Mouse (Mus musculus): ENCODE results near the gene Specc1. TPM values are rescaled to one million over a fixed set of nuclear protein-coding genes. Genes with fewer than 3 reads are reported as not detected.

The Specc1 gene
- polyA plus RNA-seq, 2 experiments, result 8.7 to 8.9 TPM

DNA sequence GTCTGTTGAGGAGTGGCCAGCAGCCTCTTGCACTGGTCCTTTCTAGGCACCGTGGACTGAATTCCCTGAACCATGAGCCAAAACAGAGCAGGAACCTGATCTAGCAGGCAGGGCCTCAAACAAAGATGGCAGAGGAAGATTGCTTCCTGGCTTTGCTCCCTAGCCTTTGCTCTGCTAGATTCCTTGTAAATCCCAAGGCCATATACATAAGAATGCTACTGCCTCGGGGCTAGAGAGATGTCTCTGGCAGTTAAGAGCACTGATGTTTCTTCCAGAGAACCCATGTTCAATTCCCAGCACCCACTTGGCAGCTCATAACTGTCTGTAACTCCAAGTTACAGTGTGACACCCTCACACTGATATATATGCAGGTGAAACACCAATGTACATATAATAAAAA, 83.6 kb downstream of the Specc1 start:
- no peaks in the 10 kb centered on the region for H3K9me3 ChIP-seq (ENCODE audit: control insufficient read depth, low read length)
- ATAC-seq (ENCODE audit: low FRiP score, low read depth), result no peak
- H3K4me1 ChIP-seq (ENCODE audit: control insufficient read depth, insufficient read depth, low read length), result no peaks in the 10 kb centered on the region
- H3K4me3 ChIP-seq (replicated peaks; ENCODE audit: low read length), result no peak overlapping the region
- TF ChIP-seq POLR2A (IDR thresholded peaks at IDR 0.05; ENCODE audit: borderline replicate concordance, extremely low read depth, insufficient read depth, insufficient read length), result no peak
- no peak overlapping the region for H3K9ac ChIP-seq (ENCODE audit: low read depth, low read length, severe bottlenecking)
- 73% methylated on average over 2 of the region's 2 CpGs for WGBS
- H3K27me3 ChIP-seq (ENCODE audit: control insufficient read depth, insufficient read depth, low read length), result no peaks in the 10 kb centered on the region
- DNase-seq (ENCODE audit: low spot score), result no peak
- no peak overlapping the region for H3K27ac ChIP-seq (replicated peaks; ENCODE audit: low read depth, low read length)
- H3K36me3 ChIP-seq (ENCODE audit: control insufficient read depth, insufficient read depth, low read length), result no peaks in the 10 kb centered on the region
- H3K4me2 ChIP-seq (replicated peaks; ENCODE audit: low read depth, low read length, severe bottlenecking), result no peak overlapping the region

DNA sequence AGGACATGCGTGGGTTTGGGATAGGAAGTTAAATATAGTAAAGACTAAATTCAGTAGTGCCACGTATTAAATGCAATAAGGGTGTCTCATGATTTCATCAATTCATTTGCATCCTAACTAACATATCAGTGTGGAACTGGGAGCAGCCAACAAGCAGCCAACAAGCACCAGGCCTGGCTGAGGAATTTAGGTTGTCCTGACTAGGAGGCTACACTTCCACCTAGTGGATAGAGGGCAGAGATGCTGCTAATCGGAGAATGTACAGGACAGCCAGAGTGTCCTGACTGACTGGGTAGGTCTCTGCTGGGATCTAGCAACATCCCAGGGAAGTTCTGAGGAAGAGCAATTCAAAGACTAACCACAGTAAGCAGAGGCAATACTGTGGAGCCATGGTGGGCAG, 88.1 kb downstream of the Specc1 start:
- 44% methylated on average over 3 of the region's 3 CpGs for WGBS
- Histone ChIP-seq H3K27me3 (ENCODE audit: control insufficient read depth, insufficient read depth, low read length) (no peaks in the 10 kb centered on the region), H3K36me3 (ENCODE audit: control insufficient read depth, insufficient read depth, low read length) (no peaks in the 10 kb centered on the region), H3K9me3 (ENCODE audit: control insufficient read depth, low read length) (no peaks in the 10 kb centered on the region), H3K4me1 (ENCODE audit: control insufficient read depth, insufficient read depth, low read length) (no peaks in the 10 kb centered on the region), H3K27ac (replicated peaks; ENCODE audit: low read depth, low read length) (no peak overlapping the region), H3K4me2 (replicated peaks; ENCODE audit: low read depth, low read length, severe bottlenecking) (no peak overlapping the region), H3K9ac (ENCODE audit: low read depth, low read length, severe bottlenecking) (no peak overlapping the region), H3K4me3 (replicated peaks; ENCODE audit: low read length) (no peak overlapping the region)
- no peak for ATAC-seq (ENCODE audit: low FRiP score, low read depth)
- TF ChIP-seq POLR2A (IDR thresholded peaks at IDR 0.05; ENCODE audit: borderline replicate concordance, extremely low read depth, insufficient read depth, insufficient read length), result no peak
- DNase-seq (ENCODE audit: low spot score), result peak; percentile 56

DNA sequence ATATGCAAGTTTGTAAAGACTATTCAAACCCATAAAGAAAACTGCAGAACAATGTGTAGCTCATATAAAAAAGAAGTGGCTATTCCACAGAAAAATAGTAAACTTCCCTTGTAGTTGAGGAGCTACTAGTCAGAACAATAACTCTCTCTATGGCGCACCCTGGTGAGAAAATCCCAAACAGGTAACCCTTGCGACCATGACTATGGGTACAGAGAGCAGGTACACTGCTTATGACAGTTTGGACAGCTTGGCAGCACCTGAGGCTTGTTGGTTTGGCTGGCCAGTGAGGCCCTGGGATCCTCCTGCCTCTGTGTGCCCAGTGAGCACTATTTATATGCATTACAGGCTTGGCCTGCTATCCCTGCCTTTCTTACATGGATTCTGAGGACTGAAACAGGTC, 89.4 kb downstream of the Specc1 start:
- Histone ChIP-seq H3K27me3 (ENCODE audit: control insufficient read depth, insufficient read depth, low read length) (no peaks in the 10 kb centered on the region), H3K4me2 (replicated peaks; ENCODE audit: low read depth, low read length, severe bottlenecking) (no peak overlapping the region), H3K9ac (ENCODE audit: low read depth, low read length, severe bottlenecking) (no peak overlapping the region), H3K4me1 (ENCODE audit: control insufficient read depth, insufficient read depth, low read length) (no peaks in the 10 kb centered on the region), H3K4me3 (replicated peaks; ENCODE audit: low read length) (no peak overlapping the region), H3K36me3 (ENCODE audit: control insufficient read depth, insufficient read depth, low read length) (no peaks in the 10 kb centered on the region), H3K9me3 (ENCODE audit: control insufficient read depth, low read length) (no peaks in the 10 kb centered on the region), H3K27ac (replicated peaks; ENCODE audit: low read depth, low read length) (no peak overlapping the region)
- no peak for ATAC-seq (ENCODE audit: low FRiP score, low read depth)
- 42% methylated on average over 2 of the region's 2 CpGs for WGBS
- DNase-seq (ENCODE audit: low spot score), result no peak
- no peak for TF ChIP-seq POLR2A (IDR thresholded peaks at IDR 0.05; ENCODE audit: borderline replicate concordance, extremely low read depth, insufficient read depth, insufficient read length)

DNA sequence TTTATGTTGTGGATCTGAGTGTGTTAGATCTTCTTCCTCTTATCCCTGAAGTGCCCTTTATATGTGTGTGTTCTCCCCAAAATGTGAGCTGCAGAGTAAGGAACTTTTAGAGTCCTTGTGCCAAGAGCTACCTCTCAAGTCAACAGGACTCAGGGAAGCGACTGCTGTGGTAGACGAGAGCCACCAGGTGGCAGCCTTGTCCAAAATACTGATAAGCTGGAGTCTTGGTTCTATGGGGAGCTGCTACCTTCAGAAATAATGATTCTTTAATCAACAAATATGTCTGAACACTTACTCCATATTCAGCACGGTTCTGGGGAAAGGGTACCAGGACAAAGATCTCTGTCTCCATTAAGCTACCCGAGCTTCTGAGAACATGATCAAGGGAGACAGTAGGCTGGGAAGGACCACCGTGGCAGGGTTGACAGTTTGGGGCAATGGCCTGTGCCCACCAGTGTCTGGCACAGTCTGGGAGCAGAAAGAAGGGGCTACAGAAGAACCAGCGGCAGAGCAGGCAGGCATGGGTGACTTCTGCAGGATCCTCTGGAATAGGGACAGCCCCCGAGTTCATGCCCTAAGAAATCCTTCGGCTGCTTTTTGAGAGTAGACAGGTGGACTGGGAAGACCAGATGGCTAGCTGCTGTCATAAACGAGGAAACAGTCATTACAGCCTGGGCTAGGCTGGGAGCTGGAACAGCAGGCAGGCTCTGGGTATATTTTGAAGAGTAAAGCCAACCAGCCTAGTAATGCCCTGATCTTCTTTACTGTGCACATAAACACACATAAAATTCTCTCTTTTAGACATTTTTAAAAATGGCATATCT, 91.5 kb downstream of the Specc1 start:
- no peak overlapping the region for H3K4me3 ChIP-seq (replicated peaks; ENCODE audit: low read length)
- no peak overlapping the region for H3K4me2 ChIP-seq (replicated peaks; ENCODE audit: low read depth, low read length, severe bottlenecking)
- no peak overlapping the region for H3K9ac ChIP-seq (ENCODE audit: low read depth, low read length, severe bottlenecking)
- no peak overlapping the region for H3K27ac ChIP-seq (replicated peaks; ENCODE audit: low read depth, low read length)
- TF ChIP-seq POLR2A (IDR thresholded peaks at IDR 0.05; ENCODE audit: borderline replicate concordance, extremely low read depth, insufficient read depth, insufficient read length), result no peak
- DNase-seq (ENCODE audit: low spot score) (peak; percentile 85), ATAC-seq (ENCODE audit: low FRiP score, low read depth) (no peak; the same call in 1 of the 2 replicates)
- no peaks in the 10 kb centered on the region for H3K9me3 ChIP-seq (ENCODE audit: control insufficient read depth, low read length)
- no peaks in the 10 kb centered on the region for H3K27me3 ChIP-seq (ENCODE audit: control insufficient read depth, insufficient read depth, low read length)
- WGBS, result 34% methylated on average over 9 of the region's 9 CpGs
- H3K36me3 ChIP-seq (ENCODE audit: control insufficient read depth, insufficient read depth, low read length), result no peaks in the 10 kb centered on the region
- H3K4me1 ChIP-seq (ENCODE audit: control insufficient read depth, insufficient read depth, low read length), result no peaks in the 10 kb centered on the region

DNA sequence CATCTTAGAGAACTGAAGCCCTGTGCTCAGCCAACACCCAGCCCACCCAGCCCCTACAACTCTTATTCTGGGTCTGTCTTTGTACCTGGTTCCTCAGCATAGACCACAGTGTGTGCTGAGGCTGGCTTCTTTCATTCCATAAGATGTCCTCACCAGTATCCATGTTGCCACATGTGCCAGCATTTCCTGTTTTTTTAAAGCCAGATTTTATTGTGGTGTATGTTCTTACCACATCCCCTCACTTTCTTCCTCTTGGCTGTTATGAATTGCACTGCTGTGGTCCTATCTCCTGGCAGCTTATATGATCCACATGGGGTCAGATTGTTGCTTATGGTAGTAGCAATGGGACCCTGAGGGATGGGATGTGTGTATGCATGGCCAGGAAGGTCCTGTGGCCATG, 92.6 kb downstream of the Specc1 start:
- ATAC-seq (ENCODE audit: low FRiP score, low read depth) (no peak), DNase-seq (ENCODE audit: low spot score) (no peak)
- no peaks in the 10 kb centered on the region for H3K9me3 ChIP-seq (ENCODE audit: control insufficient read depth, low read length)
- H3K4me1 ChIP-seq (ENCODE audit: control insufficient read depth, insufficient read depth, low read length), result no peaks in the 10 kb centered on the region
- H3K27me3 ChIP-seq (ENCODE audit: control insufficient read depth, insufficient read depth, low read length), result no peaks in the 10 kb centered on the region
- no peak overlapping the region for H3K9ac ChIP-seq (ENCODE audit: low read depth, low read length, severe bottlenecking)
- no peaks in the 10 kb centered on the region for H3K36me3 ChIP-seq (ENCODE audit: control insufficient read depth, insufficient read depth, low read length)
- TF ChIP-seq POLR2A (IDR thresholded peaks at IDR 0.05; ENCODE audit: borderline replicate concordance, extremely low read depth, insufficient read depth, insufficient read length), result no peak
- H3K27ac ChIP-seq (replicated peaks; ENCODE audit: low read depth, low read length), result no peak overlapping the region
- no peak overlapping the region for H3K4me2 ChIP-seq (replicated peaks; ENCODE audit: low read depth, low read length, severe bottlenecking)
- H3K4me3 ChIP-seq (replicated peaks; ENCODE audit: low read length), result no peak overlapping the region

All from limb, embryonic 14.5 days (tissue).